Mouse (Mus musculus) embryonic fibroblast, embryonic 13.5 days (primary cell): ENCODE measurements around the gene Akirin1. TPM values are rescaled to one million over a fixed set of nuclear protein-coding genes. Genes with fewer than 3 reads are reported as not detected.

Source experiments
- H3K27ac ChIP-seq: 2 replicates; pipeline ENCODE4 v1.5.1; 2012; ENCODE audit warnings: low read length, control low read depth, inconsistent platforms; ENCODE audit not compliant: insufficient read depth
- H3K4me1 ChIP-seq: 2 replicates; pipeline ENCODE4 v1.6.1; 2011; ENCODE audit warnings: low read length; ENCODE audit not compliant: control insufficient read depth, insufficient read depth
- H3K4me3 ChIP-seq: 2 replicates; pipeline ENCODE4 v1.5.1; 2011; ENCODE audit warnings: mild to moderate bottlenecking, control low read depth, low read length; ENCODE audit not compliant: insufficient read depth
- CTCF ChIP-seq: IDR thresholded peaks from 2 replicates; pipeline ENCODE4 v1.5.1; 2011; ENCODE audit warnings: mild to moderate bottlenecking, control low read depth, low read length, moderate library complexity, borderline replicate concordance; ENCODE audit not compliant: insufficient read depth
- POLR2A ChIP-seq: IDR thresholded peaks from 2 replicates; pipeline ENCODE4 v1.6.1; 2011; ENCODE audit warnings: low read depth, mild to moderate bottlenecking, control low read depth, low read length, moderate library complexity
- polyA plus RNA-seq: library from polyadenylated mRNA; stranded (reverse); fragments of >200 nt; gene quantifications from 2 replicates; pipeline ENCODE4 v1.2.4, GENCODE M21; 2011; ENCODE audit warnings: low read depth; ENCODE audit not compliant: missing spikeins, insufficient read length

The Akirin1 gene
- polyA plus RNA-seq, 1 experiment, result 40.9 TPM

GRCm38 (mm10) chr4:123758306-123758705, 8.2 kb upstream of the Akirin1 start:
- Histone ChIP-seq H3K27ac (no peak overlapping the region), H3K4me1 (no peaks in the 10 kb centered on the region), H3K4me3 (no peak overlapping the region)
- no peak for TF ChIP-seq CTCF
- TF ChIP-seq POLR2A, result no peak

DNA sequence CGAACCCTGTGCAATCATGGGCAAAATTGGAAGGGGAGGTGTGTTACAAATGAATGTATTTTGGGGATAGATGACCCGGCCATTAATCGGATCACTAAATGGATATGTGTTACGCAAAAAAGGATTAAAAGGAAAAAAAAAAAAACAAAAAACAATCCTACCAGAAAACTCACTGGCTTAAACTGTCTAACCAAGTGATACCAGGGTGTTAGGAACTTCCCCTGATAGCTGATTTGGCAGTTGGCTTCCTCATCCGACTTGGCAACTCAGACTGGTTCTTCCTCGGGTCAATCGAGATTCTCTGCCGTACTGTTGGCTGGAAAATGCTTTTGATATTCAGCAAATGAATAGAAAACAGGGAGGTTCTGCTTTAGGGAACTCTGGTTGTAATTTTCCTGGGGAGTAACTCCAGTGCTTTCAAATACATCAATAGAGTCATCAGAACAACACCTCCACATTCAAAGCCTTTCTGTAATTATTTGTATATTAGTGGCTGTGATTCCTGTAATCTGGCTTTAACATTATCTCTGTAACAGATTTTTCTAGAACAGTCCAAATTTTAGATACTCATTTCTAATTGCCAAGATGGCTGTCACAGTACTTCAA, 665 bp upstream of the Akirin1 start:
- TF ChIP-seq POLR2A (no peak), CTCF (no peak)
- H3K4me1 ChIP-seq, result 0 out of 2 replicates have a peak, but pooled peaks cover 6% of the 10 kb centered on the region
- peak overlapping the region; percentile 44 for H3K4me3 ChIP-seq
- no peak overlapping the region for H3K27ac ChIP-seq

DNA sequence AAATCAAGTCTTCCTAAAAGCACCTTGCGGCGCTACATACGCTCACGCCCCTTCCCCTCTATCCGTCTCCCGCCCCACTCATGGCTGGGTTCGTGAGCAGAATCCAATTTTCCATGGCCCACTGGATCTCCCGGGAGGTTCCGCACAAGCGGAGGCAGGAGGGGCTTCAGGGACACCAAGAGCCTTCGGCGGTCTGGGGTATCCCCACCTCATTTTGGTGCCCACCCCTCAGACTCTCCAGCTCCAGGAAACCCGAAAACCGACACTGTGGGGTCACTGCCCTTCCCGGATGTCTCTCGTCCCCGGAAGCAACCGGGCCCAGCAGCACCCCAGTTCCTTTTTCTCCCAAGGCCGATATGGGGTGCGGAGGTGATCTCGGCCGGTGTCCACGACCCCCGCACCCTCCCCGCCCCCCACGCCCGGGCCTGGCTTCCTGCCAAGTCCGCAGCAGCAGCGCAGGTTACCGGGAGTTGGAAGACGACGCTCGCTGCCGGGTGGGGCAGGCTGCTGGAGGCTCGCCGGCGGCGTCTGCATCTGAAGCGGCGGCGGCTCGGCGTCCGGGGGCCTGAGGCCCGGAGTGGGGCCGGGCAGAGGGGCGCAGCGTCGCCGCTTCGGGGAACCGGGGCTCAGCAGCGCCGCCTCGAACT, 538 bp downstream of the Akirin1 start:
- TF ChIP-seq POLR2A, result no peak
- no peak for TF ChIP-seq CTCF
- H3K27ac ChIP-seq, result no peak overlapping the region
- H3K4me3 ChIP-seq, result peak overlapping the region; percentile 87
- 0 out of 2 replicates have a peak, but pooled peaks cover 6% of the 10 kb centered on the region for H3K4me1 ChIP-seq

DNA sequence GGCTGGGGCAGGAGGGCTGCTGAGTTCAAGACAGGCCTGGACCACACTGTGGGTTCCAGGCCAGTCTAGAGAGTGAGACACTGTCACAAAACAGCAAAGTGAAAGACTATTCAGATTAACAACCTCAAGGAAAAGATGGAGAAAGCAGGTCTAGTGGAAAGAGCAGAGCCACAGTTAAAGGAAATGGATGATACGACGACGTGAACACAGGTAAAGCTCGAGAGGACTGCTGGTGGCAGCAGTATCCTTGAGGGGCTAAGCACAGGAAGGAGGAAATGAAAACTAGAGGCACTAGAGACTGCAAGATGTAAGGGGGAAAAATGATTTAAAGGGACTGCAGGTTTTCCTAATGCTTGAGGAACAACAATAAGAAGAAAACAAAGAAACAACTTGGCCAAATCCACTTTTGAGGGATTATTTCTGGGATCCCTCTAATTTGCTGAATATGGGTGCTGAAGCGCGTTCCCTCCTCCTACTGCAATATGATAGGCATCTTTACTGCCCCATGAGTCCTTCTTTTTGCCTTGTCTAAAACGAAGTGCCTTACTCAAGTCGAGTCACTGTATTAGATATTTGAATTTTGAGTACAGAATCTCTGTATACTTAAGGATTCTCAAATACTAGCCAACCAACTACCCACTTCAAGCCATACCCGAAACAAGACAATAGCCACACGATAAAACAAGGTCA, 1.3 kb downstream of the Akirin1 start:
- TF ChIP-seq POLR2A (no peak), CTCF (no peak)
- Histone ChIP-seq H3K4me1 (0 out of 2 replicates have a peak, but pooled peaks cover 6% of the 10 kb centered on the region), H3K4me3 (peak overlapping the region; percentile 87), H3K27ac (no peak overlapping the region)

GRCm38 (mm10) chr4:123745221-123745775, 4.8 kb downstream of the Akirin1 start:
- Histone ChIP-seq H3K27ac (no peak overlapping the region), H3K4me1 (0 out of 2 replicates have a peak, but pooled peaks cover 6% of the 10 kb centered on the region), H3K4me3 (no peak overlapping the region)
- TF ChIP-seq POLR2A (no peak), CTCF (no peak)

GRCm38 (mm10) chr4:123742891-123743290, 7.3 kb downstream of the Akirin1 start:
- TF ChIP-seq CTCF (no peak), POLR2A (no peak)
- no peak overlapping the region for H3K27ac ChIP-seq
- H3K4me3 ChIP-seq, result no peak overlapping the region

GRCm38 (mm10) chr4:123738708-123739107, 11.4 kb downstream of the Akirin1 start:
- Histone ChIP-seq H3K4me3 (no peak overlapping the region), H3K4me1 (0 out of 2 replicates have a peak, but pooled peaks cover 3% of the 10 kb centered on the region)
- TF ChIP-seq POLR2A, result no peak
- TF ChIP-seq CTCF, result no peak

More at GRCm38 (mm10) chr4:123742891-123743290, 7.3 kb downstream of the Akirin1 start:
- 0 out of 2 replicates have a peak, but pooled peaks cover 6% of the 10 kb centered on the region for H3K4me1 ChIP-seq

GRCm38 (mm10) chr4:123733532-123733931, 16.6 kb downstream of the Akirin1 start:
- Histone ChIP-seq H3K27ac (no peak overlapping the region), H3K4me3 (no peak overlapping the region), H3K4me1 (0 out of 2 replicates have a peak, but pooled peaks cover 4% of the 10 kb centered on the region)
- TF ChIP-seq CTCF (no peak), POLR2A (no peak)

More at GRCm38 (mm10) chr4:123738708-123739107, 11.4 kb downstream of the Akirin1 start:
- H3K27ac ChIP-seq, result no peak overlapping the region

GRCm38 (mm10) chr4:123732921-123733320, 17.2 kb downstream of the Akirin1 start:
- TF ChIP-seq POLR2A, result no peak
- TF ChIP-seq CTCF, result no peak
- 0 out of 2 replicates have a peak, but pooled peaks cover 4% of the 10 kb centered on the region for H3K4me1 ChIP-seq

More at GRCm38 (mm10) chr4:123732921-123733320, 17.2 kb downstream of the Akirin1 start:
- H3K27ac ChIP-seq, result no peak overlapping the region
- no peak overlapping the region for H3K4me3 ChIP-seq
